Mouse (Mus musculus): Measurements from ENCODE around the gene Dhrs7b.

The Dhrs7b gene

DNA sequence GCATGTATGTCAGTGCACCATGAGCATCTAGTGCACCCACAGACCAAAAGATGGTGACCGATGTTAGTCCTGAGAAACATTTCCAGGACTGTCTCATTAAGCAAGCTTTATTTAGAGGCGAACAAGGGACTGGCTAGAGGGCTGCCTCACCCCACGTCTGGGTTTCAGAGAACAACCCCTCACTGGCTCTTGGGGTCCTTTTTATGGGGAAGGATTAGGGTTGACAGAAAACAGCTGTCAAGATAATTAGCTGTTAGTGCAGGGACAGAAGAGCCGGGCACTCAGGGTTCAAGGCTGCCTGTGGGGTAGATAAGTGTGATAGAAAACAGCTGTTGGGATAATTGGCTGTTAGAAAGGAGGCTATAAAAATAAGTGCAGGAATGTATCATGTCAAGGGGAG is 65.5 kb downstream of the Dhrs7b start:
- DNase-seq (ENCODE audit: low read depth in 2 of 2, low spot score in 2 of 2): no peak

DNA sequence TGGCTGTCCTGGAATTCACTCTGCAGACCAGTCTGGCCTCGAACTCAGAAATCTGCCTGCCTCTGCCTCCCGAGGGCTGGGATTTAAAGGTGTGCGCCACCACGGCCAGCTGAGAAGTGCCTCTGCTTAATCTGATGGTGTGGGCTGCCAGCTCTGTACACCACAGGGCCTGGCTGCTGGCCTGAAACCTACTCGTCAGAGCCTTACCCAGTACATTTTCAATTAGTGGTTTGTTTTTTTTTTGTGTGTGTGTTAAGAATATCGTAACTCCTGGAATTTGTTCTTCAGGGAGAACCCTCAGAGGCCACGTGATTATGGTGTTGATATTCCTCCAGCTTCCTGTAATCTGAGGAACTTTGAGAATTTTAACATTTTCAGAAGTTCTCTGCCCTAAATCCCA is 71.6 kb downstream of the Dhrs7b start:
- no peak for DNase-seq (ENCODE audit: low read depth in 2 of 2, low spot score in 2 of 2)

DNA sequence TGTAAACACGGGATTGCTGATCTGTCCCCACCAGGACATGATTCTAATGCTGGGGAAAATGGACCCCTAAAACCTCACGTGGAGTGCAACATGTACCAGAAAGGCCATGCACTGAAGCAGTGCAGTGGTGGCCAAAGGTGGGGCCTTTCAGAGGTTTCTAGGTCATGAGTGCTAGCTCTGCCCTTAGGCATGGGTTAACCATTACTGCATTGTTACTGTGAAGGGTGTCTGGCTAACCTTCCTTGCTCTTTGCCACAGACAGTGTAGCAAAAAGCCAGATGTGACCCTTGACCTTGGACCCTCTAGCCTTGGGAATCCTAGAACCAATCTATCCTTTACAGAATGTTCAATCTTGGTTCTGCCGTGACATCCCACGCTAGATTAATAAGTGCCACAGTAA is 72.1 kb downstream of the Dhrs7b start:
- DNase-seq (ENCODE audit: low read depth in 2 of 2, low spot score in 2 of 2): no peak

DNA sequence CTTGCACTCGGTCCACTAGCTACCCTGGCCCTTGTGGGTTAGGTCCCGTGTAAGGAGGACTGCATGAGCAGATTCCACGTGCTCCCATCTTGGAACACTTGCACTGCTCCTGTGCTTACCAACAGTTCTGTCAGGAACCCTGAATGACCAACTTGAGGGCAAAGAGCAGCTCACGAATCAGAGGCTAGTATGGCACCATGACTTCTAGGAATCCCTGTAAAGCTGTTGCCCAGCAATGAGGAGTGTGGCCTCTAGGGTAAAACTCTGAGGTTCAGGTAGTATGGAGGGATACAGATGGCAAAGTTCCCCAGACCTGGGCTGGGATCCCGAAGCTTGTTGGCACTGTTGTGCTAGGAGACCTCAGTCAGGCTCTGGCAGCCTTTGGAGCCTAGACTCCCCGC is 73.2 kb downstream of the Dhrs7b start:
- no peak for DNase-seq (ENCODE audit: low read depth in 2 of 2, low spot score in 2 of 2)

DNA sequence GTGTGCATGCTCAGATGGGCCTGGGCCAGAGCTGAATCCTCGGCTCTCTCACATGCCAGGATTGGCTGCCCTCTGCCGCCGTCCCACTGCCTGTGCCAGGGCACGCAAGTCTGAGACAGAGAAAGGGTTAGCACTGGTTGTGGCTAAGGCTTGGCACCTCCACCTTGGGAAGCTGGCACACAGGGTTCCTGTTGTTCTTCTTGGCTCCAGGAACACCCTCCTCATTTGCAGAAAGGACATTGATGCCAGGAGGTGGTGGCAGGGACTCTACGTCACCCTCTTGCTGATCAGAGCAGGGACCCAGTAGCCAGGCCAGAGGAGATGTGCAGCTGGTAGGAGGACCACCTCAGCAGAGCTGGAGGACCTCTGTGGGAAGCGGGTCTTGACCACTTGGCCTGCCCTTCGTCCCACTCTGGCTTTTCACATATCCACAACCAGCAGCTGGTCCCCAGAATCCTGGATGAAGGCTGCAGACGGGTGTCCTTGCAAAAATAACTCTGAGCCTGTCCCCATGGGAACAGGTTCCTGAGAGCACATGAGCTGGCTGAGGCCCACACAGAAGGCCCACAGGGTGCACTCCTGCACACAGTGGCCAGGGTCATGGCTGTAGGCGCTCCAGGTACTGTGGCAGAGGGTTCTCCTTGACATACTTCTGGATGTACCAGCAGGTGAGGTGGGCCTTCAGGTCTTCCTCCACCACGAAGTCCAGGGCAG is 75.1 kb downstream of the Dhrs7b start:
- DNase-seq (ENCODE audit: low read depth in 2 of 2, low spot score in 2 of 2): no peak

DNA sequence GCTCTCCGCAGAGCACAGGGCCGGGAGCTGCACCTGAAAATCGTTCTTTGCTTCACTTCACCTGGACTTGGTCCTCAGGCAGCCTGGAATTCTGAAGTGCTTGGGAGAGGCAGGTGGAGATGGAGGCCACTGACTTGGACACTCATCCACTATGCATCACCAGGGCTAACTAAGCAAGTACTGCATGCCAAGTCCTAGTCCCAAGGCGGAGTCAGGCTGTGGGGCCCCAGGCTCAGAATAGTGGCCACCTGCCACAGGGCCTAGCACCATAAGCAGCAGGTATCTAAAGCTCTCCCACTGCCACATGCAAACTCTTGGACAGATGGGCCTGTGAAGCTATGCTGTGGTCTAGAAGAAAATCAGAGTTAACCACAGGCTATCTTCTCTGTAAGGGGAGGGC is 76.0 kb downstream of the Dhrs7b start:
- DNase-seq (ENCODE audit: low read depth in 2 of 2, low spot score in 2 of 2): no peak

DNA sequence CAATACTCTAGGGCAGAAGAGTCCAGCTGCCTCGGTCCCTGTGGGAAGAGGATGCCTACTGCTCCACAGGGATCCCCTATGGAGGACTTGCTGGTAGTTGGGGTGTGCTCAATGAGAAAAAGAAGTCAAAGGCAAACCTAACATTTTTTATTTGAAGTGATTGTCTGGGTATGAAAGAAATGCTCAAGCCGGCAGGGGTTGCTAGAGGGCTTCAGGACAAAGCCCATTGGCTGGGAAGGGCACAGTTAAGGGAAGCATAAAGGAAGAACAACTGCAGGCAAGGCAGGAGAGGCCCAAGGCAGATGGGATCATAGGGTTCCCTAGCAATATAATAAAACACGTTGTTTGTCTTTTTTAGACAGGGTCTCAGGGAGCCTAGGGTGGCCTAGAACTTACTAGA is 77.6 kb downstream of the Dhrs7b start:
- DNase-seq (ENCODE audit: low read depth in 2 of 2, low spot score in 2 of 2): no peak

DNA sequence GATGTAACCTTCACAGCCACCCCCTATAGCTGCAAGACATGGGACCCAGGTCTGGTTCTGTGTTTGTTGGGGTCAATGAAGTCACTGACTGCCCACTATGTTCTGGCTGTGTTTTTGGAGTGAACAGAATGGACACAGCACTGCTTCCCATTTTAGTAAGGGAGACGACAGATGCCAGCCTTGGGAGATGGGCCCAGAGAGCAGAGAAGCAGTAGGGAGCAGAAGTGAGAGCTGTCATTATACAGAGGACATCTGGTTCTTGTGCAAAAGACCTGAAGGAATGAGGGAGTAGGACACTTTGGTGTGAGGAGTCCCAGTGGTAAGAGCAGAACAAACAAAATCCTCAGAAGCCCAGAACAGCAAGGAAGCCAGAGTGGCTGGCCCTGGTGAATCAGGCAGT is 79.2 kb downstream of the Dhrs7b start:
- DNase-seq (ENCODE audit: low read depth in 2 of 2, low spot score in 2 of 2): no peak
